Mouse (Mus musculus): Measurements from ENCODE around the gene Khdc1c.

DNA sequence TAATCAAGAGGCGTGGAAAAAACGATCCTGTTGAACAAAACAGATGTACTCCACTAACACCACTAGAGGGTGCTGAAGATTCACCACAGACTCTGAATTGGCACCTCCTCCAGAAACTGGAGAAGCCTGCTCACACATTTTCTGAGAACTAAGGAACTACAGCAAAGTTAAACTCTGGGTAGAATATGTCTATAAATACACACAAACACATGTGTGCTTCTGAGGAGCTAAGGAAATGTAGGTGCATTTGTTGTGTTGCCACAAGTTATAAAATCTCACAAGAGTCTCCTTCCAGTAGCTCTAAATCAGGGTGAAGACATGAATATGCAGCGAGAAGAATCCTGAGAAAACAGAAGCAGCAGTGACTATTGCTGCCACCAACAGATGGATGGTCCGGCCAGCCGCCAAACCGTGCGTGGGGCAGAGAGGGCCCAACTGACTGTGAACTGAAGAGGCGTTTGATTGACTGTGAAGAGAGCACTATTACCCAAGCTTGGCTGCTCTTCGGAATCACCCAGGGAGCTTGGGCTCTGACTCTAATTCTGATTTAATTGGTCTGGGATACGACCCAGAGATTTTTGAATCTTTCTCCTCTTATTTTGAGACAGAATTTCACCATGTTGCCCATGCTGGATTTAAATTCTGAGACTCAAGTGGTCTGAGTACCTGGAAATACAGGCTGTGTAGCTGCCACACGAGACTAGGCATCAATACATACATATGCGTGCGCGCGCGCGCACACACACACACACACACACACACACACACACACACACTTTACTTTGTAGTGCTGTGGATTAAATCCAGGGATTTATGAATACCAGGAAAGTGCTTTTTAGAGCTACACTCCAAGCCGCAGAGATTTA lies 43.4 kb downstream of the Khdc1c start:
- TF ChIP-seq POLR2A (IDR thresholded peaks at IDR 0.05; ENCODE audit: extremely low read depth, insufficient read depth, low read length) (no peak), CTCF (IDR thresholded peaks at IDR 0.05; ENCODE audit: low read depth, low read length) (peak; percentile 41)
